Mouse (Mus musculus) kidney, embryonic 14.5 days (tissue): ENCODE results near the gene Wscd2. TPM values are rescaled to one million over a fixed set of nuclear protein-coding genes. Genes with fewer than 3 reads are reported as not detected.

Source experiments
- ATAC-seq: fragments of 200-750 bp; cut with Nextera tagmentation; 2 replicates; pipeline ENCODE4 v1.8.0; 2017; ENCODE audit warnings: moderate number of reproducible peaks, mild to moderate bottlenecking, moderate TSS enrichment, moderate library complexity; ENCODE audit not compliant: low FRiP score, low TSS enrichment
- H3K27ac ChIP-seq: fragments of 300-500 bp; sonication (generic); 2 replicates; pipeline ENCODE4 v1.5.1; 2014; ENCODE audit warnings: low read depth, mild to moderate bottlenecking, low read length, moderate library complexity, mixed read lengths
- H3K27me3 ChIP-seq: fragments of 300-500 bp; sonication (generic); 2 replicates; pipeline ENCODE4 v1.6.1; 2014; ENCODE audit warnings: mild to moderate bottlenecking, low read length; ENCODE audit not compliant: control insufficient read depth, insufficient read depth
- H3K36me3 ChIP-seq: fragments of 300-500 bp; sonication (generic); 2 replicates; pipeline ENCODE4 v1.6.1; 2014; ENCODE audit warnings: low read length, mixed read lengths; ENCODE audit not compliant: control insufficient read depth, insufficient read depth
- H3K4me1 ChIP-seq: fragments of 300-500 bp; sonication (generic); 2 replicates; pipeline ENCODE4 v1.6.1; 2014; ENCODE audit warnings: low read length, mixed read lengths; ENCODE audit not compliant: control insufficient read depth, insufficient read depth
- H3K4me2 ChIP-seq: fragments of 300-500 bp; sonication (generic); replicated peaks from 2 replicates; pipeline ENCODE4 v1.6.1; 2014; ENCODE audit warnings: low read depth, mild to moderate bottlenecking, low read length
- H3K4me3 ChIP-seq: fragments of 300-500 bp; sonication (generic); 2 replicates; pipeline ENCODE4 v1.5.1; 2014; ENCODE audit warnings: mild to moderate bottlenecking, low read length
- H3K9ac ChIP-seq: fragments of 300-500 bp; sonication (generic); 2 replicates; pipeline ENCODE4 v1.6.1; 2014; ENCODE audit warnings: low read depth, mild to moderate bottlenecking, low read length, moderate library complexity
- H3K9me3 ChIP-seq: fragments of 300-500 bp; sonication (generic); 2 replicates; pipeline ENCODE4 v1.6.1; 2016; ENCODE audit warnings: low read length; ENCODE audit not compliant: control insufficient read depth
- WGBS: fragments of 180-500 bp; shearing (Covaris S2); extraction: QIAGEN DNeasy Blood & Tissue Kit; methylation state at CpG from one replicate; pipeline ENCODE4 v1.1.7; 2014; 5-methylcytosine and 5-hydroxymethylcytosine counted together
- polyA plus RNA-seq: library from polyadenylated mRNA; unstranded; fragments of >200 nt; fragmentation: Nextera tagmentation; extraction: Ambion mirVana; gene quantifications from 2 replicates; pipeline ENCODE4 v1.2.1, GENCODE M21; 2014

Wscd2 gene
- polyA plus RNA-seq, 1 experiment from 2014 or later = 3.7 TPM

DNA sequence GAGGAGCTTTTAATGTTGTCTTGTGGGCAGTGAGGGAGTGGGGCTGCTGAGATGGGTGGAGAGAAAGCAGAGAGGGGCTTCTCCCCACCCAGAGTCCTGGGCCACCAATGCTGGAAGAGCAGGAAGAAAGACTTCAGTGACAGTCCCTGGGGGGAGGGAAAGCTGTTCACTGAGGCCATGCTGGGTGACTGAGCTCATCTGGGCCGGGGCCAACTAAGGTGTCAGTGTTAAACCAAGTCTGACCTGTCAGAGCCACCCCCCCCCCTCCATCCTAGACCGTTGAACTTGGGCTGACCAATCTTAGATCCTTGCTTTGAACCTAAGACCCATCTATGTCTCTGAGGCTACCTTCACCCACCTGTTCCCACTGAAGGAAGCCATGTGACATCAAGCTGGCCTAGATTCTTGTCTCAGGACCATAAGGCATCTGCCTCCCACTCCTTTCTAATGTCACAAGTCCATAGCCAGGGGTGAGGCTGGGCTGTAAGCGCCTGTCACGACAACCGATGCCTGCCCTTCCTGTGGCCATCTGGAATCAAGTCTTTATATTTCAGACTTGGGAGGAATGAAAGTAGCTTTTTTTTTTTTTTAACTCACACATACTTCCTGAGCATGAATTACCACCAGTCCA is 100.0 kb downstream of the Wscd2 start:
- 52% methylated on average over 5 of the region's 5 CpGs for WGBS

DNA sequence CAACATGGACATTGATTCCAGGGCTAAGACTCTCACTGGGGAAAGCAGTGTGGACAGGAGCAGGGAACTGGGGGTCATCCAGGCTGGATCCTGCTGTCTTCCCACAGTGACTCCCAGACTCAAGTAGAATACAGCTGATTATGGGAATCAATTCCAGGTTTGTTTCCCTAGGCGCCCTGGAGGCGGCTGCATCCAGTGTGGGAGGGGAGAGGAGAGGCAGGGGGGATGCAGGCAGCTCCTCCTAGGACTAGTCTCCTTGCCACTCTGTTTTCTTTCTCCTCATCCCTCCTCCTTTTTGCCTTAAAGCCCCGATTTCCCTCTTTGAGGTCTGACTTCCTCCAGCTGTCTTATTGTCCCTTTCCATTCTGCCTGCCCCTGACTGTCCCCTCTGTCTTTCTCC is 101.0 kb downstream of the Wscd2 start:
- Histone ChIP-seq H3K27ac (no peak overlapping the region), H3K9ac (no peak overlapping the region), H3K4me1 (peaks cover 11% of the 10 kb centered on the region), H3K36me3 (no peaks in the 10 kb centered on the region), H3K9me3 (no peaks in the 10 kb centered on the region), H3K27me3 (no peaks in the 10 kb centered on the region), H3K4me3 (no peak overlapping the region), H3K4me2 (no peak overlapping the region)
- WGBS = 8% methylated on average over 3 of the region's 3 CpGs
- no peak for ATAC-seq

More for the DNA sequence above, 100.0 kb downstream of the Wscd2 start:
- H3K4me1 ChIP-seq = peaks cover 18% of the 10 kb centered on the region
- no peak overlapping the region for H3K4me3 ChIP-seq
- H3K9me3 ChIP-seq = no peaks in the 10 kb centered on the region
- no peaks in the 10 kb centered on the region for H3K36me3 ChIP-seq
- no peak overlapping the region for H3K4me2 ChIP-seq
- no peaks in the 10 kb centered on the region for H3K27me3 ChIP-seq
- H3K27ac ChIP-seq = no peak overlapping the region
- no peak for ATAC-seq
- H3K9ac ChIP-seq = no peak overlapping the region

DNA sequence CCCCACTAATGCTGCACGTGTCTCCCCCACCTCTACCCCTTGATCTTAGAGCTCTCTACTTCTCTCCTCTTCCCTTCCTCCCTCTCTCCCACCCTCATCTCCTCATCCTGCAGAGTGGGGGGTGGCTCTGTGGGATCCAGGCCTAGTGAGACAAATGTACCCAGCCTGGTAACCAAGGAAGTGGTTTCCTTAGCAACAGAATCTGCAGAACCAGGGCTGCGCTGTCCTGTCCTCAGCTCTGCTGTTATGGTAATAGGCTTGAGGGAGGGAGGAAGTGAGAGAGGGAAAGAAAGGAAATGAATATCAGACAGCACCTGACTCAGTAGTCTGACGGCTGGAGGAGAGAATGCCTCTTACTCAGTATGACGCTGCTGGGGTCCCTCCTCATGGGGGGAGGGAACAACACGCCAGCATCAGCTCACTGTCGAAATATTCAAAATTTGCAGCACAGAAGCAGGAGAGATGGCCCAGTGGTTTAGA is 101.7 kb downstream of the Wscd2 start:
- Histone ChIP-seq H3K9me3 (no peaks in the 10 kb centered on the region), H3K9ac (no peak overlapping the region), H3K4me3 (no peak overlapping the region), H3K36me3 (no peaks in the 10 kb centered on the region), H3K4me2 (no peak overlapping the region), H3K4me1 (peaks cover 11% of the 10 kb centered on the region), H3K27me3 (no peaks in the 10 kb centered on the region), H3K27ac (no peak overlapping the region)
- ATAC-seq = peak; percentile 51
- WGBS = 18% methylated on average over 6 of the region's 6 CpGs

DNA sequence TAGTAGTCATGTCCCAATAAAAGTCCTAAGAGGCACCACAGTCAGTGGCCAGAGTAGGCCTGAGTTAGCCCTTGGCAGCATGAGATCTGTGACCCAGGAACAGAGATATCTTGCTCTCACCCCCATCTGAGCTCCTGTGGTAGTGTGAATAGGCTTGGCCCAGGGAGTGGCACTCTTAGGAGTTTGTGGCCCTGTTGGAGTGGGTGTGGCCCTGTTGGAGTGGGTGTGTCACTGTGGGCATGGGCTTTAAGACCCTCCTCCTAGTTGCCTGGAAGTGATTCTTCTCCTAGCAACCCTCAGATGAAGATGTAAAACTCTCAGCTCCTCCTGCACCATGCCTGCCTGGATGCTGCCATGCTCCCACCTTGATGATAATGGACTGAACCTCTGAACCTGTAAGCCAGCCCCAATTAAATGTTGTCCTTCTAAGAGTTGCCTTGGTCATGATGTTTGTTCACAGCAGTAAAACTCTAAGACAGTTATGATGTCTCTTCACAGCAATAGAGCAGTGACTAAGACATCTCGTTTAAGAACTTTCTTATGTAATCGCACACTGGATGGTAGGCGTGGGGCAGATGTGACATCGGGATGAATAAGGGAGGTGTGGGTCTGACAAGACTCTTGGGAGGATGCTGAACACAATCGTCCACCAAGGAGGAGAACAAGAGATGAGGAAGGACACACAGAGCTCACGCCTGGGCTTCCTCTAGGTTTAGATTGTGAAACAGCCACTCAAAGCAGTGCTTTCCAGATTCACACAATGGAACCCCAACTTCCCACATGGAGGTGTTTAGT is 104.0 kb downstream of the Wscd2 start:
- peaks cover 4% of the 10 kb centered on the region for H3K4me1 ChIP-seq
- H3K4me2 ChIP-seq = no peak overlapping the region
- WGBS = 93% methylated on average over 6 of the region's 6 CpGs
- no peak overlapping the region for H3K4me3 ChIP-seq
- ATAC-seq = no peak
- no peak overlapping the region for H3K27ac ChIP-seq
- H3K9ac ChIP-seq = no peak overlapping the region
- H3K36me3 ChIP-seq = no peaks in the 10 kb centered on the region
- H3K9me3 ChIP-seq = no peaks in the 10 kb centered on the region
- no peaks in the 10 kb centered on the region for H3K27me3 ChIP-seq

DNA sequence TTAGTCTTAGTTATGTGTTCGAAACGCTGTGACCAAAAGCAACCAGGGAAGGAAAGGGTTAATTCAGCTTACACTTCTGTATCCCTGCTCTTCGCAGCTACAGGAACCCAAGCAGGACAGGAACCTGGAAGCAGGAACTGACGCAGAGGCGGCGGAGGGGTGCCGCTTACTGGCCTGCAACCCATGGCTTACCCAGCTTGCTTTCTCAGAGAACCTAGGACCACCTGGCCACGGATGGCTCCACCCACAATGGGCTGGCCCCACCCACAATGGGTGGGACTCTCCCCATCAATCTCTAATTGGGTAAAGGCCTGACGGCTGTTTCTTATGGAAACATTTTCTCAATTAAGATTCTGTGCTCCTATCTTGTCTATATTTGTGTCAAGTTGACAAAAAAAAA is 106.1 kb downstream of the Wscd2 start:
- H3K4me1 ChIP-seq = no peaks in the 10 kb centered on the region; the same call in 1 of the 2 replicates
- no peak overlapping the region for H3K9ac ChIP-seq
- H3K27me3 ChIP-seq = no peaks in the 10 kb centered on the region
- H3K27ac ChIP-seq = no peak overlapping the region
- H3K4me3 ChIP-seq = no peak overlapping the region
- 79% methylated on average over 9 of the region's 9 CpGs for WGBS
- no peak for ATAC-seq
- no peaks in the 10 kb centered on the region for H3K36me3 ChIP-seq
- no peaks in the 10 kb centered on the region for H3K9me3 ChIP-seq
- no peak overlapping the region for H3K4me2 ChIP-seq

DNA sequence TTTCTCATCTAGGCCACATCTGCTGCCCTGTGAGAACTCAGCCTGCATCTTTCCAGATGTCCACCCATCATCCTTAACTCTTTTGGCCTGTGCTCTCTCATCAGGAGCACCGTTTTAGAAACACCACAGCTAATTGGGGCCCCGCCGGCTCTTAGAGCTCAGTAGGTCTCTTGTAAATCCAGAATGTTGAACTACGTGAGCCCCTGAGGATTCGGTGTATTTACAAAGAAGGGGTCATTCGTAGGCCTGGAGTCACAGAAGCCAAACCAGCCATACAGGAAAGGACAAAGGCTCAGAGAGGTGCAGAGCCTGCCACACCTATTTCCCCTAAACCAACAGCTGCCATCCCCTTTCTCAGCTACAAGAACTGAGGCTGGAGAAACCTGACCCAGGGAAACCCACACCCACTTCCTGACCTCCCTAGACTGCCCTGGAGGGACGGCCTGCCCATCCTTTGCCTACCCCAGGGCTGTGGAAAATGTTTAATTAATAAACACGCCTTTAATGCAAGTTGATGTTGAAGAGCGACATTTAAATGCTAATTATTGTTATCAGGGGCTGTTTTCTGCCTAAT is 106.7 kb downstream of the Wscd2 start:
- Histone ChIP-seq H3K27ac (no peak overlapping the region), H3K36me3 (no peaks in the 10 kb centered on the region), H3K4me1 (no peaks in the 10 kb centered on the region; the same call in 1 of the 2 replicates), H3K9me3 (no peaks in the 10 kb centered on the region), H3K27me3 (no peaks in the 10 kb centered on the region), H3K4me2 (no peak overlapping the region), H3K9ac (no peak overlapping the region), H3K4me3 (no peak overlapping the region)
- ATAC-seq = no peak
- WGBS = 71% methylated on average over 9 of the region's 9 CpGs

DNA sequence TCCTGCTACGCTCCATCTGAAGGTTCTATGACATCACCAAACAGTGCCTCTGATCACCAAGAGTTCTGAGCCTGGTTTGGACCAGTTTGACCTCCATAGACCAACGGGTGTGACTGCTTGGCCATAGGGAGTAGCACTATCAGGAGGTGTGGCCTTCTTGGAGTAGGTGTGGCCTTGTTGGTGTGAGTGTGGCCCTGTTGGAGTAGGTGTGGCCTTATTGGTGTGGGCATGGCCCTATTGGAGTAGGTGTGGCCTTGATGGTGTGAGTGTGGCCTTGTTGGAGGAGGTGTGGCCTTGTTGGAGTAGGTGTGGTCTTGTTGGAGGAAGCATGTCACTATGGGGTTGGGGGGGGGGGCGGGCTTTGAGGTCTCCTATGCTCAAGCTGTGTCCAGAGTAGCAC is 110.0 kb downstream of the Wscd2 start:
- Histone ChIP-seq H3K4me1 (no peaks in the 10 kb centered on the region; the same call in 1 of the 2 replicates), H3K27ac (no peak overlapping the region), H3K4me2 (no peak overlapping the region), H3K36me3 (no peaks in the 10 kb centered on the region), H3K9me3 (no peaks in the 10 kb centered on the region), H3K27me3 (no peaks in the 10 kb centered on the region), H3K9ac (no peak overlapping the region), H3K4me3 (no peak overlapping the region)
- ATAC-seq = no peak; the same call in 1 of the 2 replicates
- 75% methylated on average over 3 of the region's 3 CpGs for WGBS

DNA sequence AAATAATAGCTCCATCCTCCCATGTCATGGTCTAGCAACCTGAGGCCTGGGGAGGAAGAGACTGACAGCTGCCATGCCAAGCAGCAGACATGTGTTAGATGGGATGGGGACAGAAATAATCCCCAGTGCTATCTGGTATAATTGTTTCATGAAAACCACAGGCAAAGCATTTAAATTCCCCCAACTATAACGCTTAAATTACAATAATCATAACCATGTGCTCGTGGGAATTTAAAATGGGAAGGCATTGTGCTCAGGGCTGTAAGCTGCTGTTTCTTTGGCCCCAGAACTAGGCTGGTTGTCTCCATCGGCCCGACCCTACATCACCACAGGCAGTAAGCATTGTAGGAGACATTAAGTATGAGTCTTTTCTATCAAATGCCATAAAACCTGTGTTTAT is 110.7 kb downstream of the Wscd2 start:
- no peak overlapping the region for H3K4me2 ChIP-seq
- H3K36me3 ChIP-seq = no peaks in the 10 kb centered on the region
- 85% methylated on average over 4 of the region's 4 CpGs for WGBS
- no peak overlapping the region for H3K4me3 ChIP-seq
- no peak overlapping the region for H3K9ac ChIP-seq
- no peak for ATAC-seq
- H3K9me3 ChIP-seq = no peaks in the 10 kb centered on the region
- no peaks in the 10 kb centered on the region for H3K27me3 ChIP-seq
- no peaks in the 10 kb centered on the region; the same call in 1 of the 2 replicates for H3K4me1 ChIP-seq
- H3K27ac ChIP-seq = no peak overlapping the region

DNA sequence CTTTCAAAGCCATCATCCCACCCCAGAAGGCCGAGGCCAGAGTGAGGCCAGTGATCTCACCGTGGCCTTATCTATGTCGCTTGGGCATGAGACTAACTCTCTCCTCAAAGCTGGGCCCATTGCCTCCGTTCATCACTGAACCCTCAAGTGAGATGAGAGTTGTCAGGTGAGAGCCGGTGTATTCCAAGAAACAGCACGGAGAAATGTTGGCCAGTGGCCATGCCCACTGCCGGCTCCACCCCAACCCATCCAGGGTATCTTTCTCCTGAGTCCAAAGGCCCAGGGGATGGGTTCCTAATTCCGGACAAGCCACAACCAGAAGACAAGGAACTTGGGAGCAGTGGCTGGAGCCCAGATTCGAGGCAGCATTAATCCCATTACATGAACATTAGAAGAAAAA is 113.3 kb downstream of the Wscd2 start:
- H3K9me3 ChIP-seq = no peaks in the 10 kb centered on the region
- WGBS = 81% methylated on average over 9 of the region's 9 CpGs
- no peaks in the 10 kb centered on the region for H3K4me1 ChIP-seq
- no peak overlapping the region for H3K9ac ChIP-seq
- H3K36me3 ChIP-seq = no peaks in the 10 kb centered on the region
- no peak overlapping the region for H3K27ac ChIP-seq
- H3K4me2 ChIP-seq = no peak overlapping the region
- no peak overlapping the region for H3K4me3 ChIP-seq
- ATAC-seq = no peak
- no peaks in the 10 kb centered on the region for H3K27me3 ChIP-seq
